Mouse (Mus musculus): ENCODE data around the gene Gdf1. TPM values are rescaled to one million over a fixed set of nuclear protein-coding genes. Genes with fewer than 3 reads are reported as not detected.

Gene Gdf1
- polyA plus RNA-seq, 1 experiment from 2014 or later, result 0.18 TPM

- WGBS (ENCODE audit: insufficient replicate concordance), result 91% methylated on average over 7 of the region's 7 CpGs
- Histone ChIP-seq H3K4me3 (ENCODE audit: low read depth, low read length) (no peak overlapping the region), H3K4me1 (ENCODE audit: control insufficient read depth, low read depth, low read length) (peaks cover 14% of the 10 kb centered on the region), H3K9me3 (replicated peaks; ENCODE audit: control insufficient read depth, low read length) (no peaks in the 10 kb centered on the region), H3K27ac (ENCODE audit: low read length) (no peak overlapping the region), H3K27me3 (ENCODE audit: control insufficient read depth, insufficient read depth, low read depth, low read length) (no peaks in the 10 kb centered on the region), H3K36me3 (ENCODE audit: control insufficient read depth, insufficient read depth) (peaks cover 87% of the 10 kb centered on the region), H3K9ac (ENCODE audit: low read depth, low read length) (no peak overlapping the region), H3K4me2 (ENCODE audit: low read depth, low read length) (no peak overlapping the region)
- no peak for ATAC-seq (ENCODE audit: low read depth)
Measured at GRCm38 (mm10) chr8:70340659-70341058, 11.0 kb downstream of the Gdf1 start.

DNA sequence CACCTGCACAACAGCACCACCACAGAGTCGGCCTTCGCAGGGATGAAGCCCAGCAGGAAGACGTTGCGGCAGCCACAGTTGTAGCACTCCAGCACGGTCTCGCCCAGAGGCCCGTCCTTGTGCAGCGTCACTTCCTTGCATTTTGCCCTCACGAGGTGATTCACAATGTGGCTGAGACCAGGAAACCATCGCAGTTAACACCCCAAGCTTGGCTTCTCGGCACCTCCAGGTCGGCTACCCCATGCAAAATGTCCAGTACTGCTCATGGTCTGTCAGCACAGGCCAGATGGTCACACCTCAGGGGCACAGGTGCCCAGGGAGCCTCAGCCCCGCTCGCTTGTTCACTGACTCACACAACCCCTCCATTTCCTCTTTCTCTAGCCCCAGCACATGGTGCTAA is 12.4 kb downstream of the Gdf1 start:
- no peak for ATAC-seq (ENCODE audit: low read depth)
- Histone ChIP-seq H3K4me2 (ENCODE audit: low read depth, low read length) (no peak overlapping the region), H3K9ac (ENCODE audit: low read depth, low read length) (no peak overlapping the region), H3K27ac (ENCODE audit: low read length) (no peak overlapping the region), H3K36me3 (ENCODE audit: control insufficient read depth, insufficient read depth) (peaks cover 78% of the 10 kb centered on the region), H3K9me3 (replicated peaks; ENCODE audit: control insufficient read depth, low read length) (no peaks in the 10 kb centered on the region), H3K4me1 (ENCODE audit: control insufficient read depth, low read depth, low read length) (peaks cover 24% of the 10 kb centered on the region), H3K4me3 (ENCODE audit: low read depth, low read length) (no peak overlapping the region), H3K27me3 (ENCODE audit: control insufficient read depth, insufficient read depth, low read depth, low read length) (no peaks in the 10 kb centered on the region)
- WGBS (ENCODE audit: insufficient replicate concordance), result 86% methylated on average over 14 of the region's 14 CpGs

DNA sequence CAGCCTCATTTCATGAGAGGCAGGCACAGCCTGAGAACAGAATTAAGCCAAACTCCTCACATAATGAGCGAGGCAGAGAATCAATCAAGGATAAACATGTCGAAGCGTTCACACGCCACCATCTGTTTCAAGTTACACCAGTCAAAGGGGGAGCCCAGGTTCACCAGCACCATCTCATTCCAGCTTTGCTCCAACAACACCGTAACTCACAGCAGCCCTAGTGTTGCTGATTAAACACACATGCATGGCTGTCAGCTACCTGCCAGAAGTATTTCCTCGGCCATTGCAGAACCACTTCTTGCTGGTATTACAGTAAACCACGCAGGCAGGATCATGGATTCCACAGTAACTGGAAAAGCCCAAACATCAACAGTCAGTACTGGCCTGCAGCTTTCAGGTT is 13.5 kb downstream of the Gdf1 start:
- no peak overlapping the region for H3K4me2 ChIP-seq (ENCODE audit: low read depth, low read length)
- H3K4me1 ChIP-seq (ENCODE audit: control insufficient read depth, low read depth, low read length), result peaks cover 28% of the 10 kb centered on the region
- H3K27ac ChIP-seq (ENCODE audit: low read length), result no peak overlapping the region
- H3K27me3 ChIP-seq (ENCODE audit: control insufficient read depth, insufficient read depth, low read depth, low read length), result no peaks in the 10 kb centered on the region
- H3K36me3 ChIP-seq (ENCODE audit: control insufficient read depth, insufficient read depth), result peaks cover 67% of the 10 kb centered on the region
- no peak overlapping the region for H3K9ac ChIP-seq (ENCODE audit: low read depth, low read length)
- H3K4me3 ChIP-seq (ENCODE audit: low read depth, low read length), result no peak overlapping the region
- ATAC-seq (ENCODE audit: low read depth), result no peak
- no peaks in the 10 kb centered on the region for H3K9me3 ChIP-seq (replicated peaks; ENCODE audit: control insufficient read depth, low read length)
- WGBS (ENCODE audit: insufficient replicate concordance), result 91% methylated on average over 7 of the region's 7 CpGs

DNA sequence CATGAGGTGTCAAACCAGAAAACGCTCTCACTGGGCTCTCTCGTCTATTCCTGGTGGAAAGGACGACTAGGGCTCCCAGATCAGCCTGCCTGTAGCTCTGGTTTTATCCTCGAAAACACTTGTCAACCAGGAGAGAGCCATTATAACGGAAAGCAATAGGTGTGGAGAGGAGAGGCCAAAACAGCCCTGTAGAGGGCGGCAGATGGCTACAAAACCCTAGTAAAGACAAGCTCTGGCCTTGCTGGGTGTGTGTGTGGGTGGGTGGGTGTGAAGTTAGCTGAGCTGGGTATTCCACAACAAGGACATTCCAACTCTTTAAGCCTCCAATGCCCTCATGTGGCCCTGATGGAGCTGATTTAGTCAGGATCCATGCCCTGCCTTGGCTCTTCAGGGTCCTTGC is 14.1 kb downstream of the Gdf1 start:
- Histone ChIP-seq H3K9me3 (replicated peaks; ENCODE audit: control insufficient read depth, low read length) (no peaks in the 10 kb centered on the region), H3K9ac (ENCODE audit: low read depth, low read length) (no peak overlapping the region), H3K27ac (ENCODE audit: low read length) (no peak overlapping the region), H3K4me2 (ENCODE audit: low read depth, low read length) (no peak overlapping the region), H3K36me3 (ENCODE audit: control insufficient read depth, insufficient read depth) (peaks cover 61% of the 10 kb centered on the region), H3K4me3 (ENCODE audit: low read depth, low read length) (no peak overlapping the region), H3K4me1 (ENCODE audit: control insufficient read depth, low read depth, low read length) (peaks cover 35% of the 10 kb centered on the region), H3K27me3 (ENCODE audit: control insufficient read depth, insufficient read depth, low read depth, low read length) (no peaks in the 10 kb centered on the region)
- 61% methylated on average over 6 of the region's 6 CpGs for WGBS (ENCODE audit: insufficient replicate concordance)
- 0 out of 2 replicates have a peak, but pooled peaks have one; percentile 23 for ATAC-seq (ENCODE audit: low read depth)

DNA sequence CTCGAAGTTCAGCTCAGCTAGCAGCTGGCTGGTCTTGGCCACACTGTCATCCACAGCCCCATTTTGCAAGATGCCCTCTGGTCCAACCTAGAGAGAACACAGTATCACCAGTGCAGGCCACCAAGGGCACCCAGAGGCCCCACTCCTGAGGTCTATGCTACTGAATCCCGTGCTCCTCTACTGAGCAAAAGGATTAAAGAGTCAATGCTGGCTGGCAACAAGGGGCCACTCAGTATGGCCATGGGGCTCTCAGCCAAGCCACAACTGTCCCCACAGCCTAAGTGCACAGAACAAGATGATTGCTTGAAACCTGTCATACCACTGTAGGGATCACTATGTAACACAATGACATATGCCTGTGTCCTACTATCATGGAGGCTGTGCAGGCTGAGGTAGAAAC is 14.7 kb downstream of the Gdf1 start:
- Histone ChIP-seq H3K9me3 (replicated peaks; ENCODE audit: control insufficient read depth, low read length) (no peaks in the 10 kb centered on the region), H3K27ac (ENCODE audit: low read length) (0 out of 2 replicates have a peak overlapping the region, but pooled peaks have one; percentile 2), H3K27me3 (ENCODE audit: control insufficient read depth, insufficient read depth, low read depth, low read length) (no peaks in the 10 kb centered on the region), H3K36me3 (ENCODE audit: control insufficient read depth, insufficient read depth) (peaks cover 60% of the 10 kb centered on the region), H3K9ac (ENCODE audit: low read depth, low read length) (no peak overlapping the region), H3K4me2 (ENCODE audit: low read depth, low read length) (no peak overlapping the region), H3K4me1 (ENCODE audit: control insufficient read depth, low read depth, low read length) (peaks cover 41% of the 10 kb centered on the region), H3K4me3 (ENCODE audit: low read depth, low read length) (no peak overlapping the region)
- ATAC-seq (ENCODE audit: low read depth), result no peak
- 87% methylated on average over 2 of the region's 2 CpGs for WGBS (ENCODE audit: insufficient replicate concordance)

GRCm38 (mm10) chr8:70347443-70347842 is 17.8 kb downstream of the Gdf1 start:
- H3K9me3 ChIP-seq (replicated peaks; ENCODE audit: control insufficient read depth, low read length), result no peaks in the 10 kb centered on the region
- H3K4me2 ChIP-seq (ENCODE audit: low read depth, low read length), result no peak overlapping the region
- ATAC-seq (ENCODE audit: low read depth), result no peak
- H3K4me3 ChIP-seq (ENCODE audit: low read depth, low read length), result no peak overlapping the region
- H3K27me3 ChIP-seq (ENCODE audit: control insufficient read depth, insufficient read depth, low read depth, low read length), result no peaks in the 10 kb centered on the region
- peaks cover 68% of the 10 kb centered on the region for H3K4me1 ChIP-seq (ENCODE audit: control insufficient read depth, low read depth, low read length)
- H3K27ac ChIP-seq (ENCODE audit: low read length), result no peak overlapping the region
- no peak overlapping the region for H3K9ac ChIP-seq (ENCODE audit: low read depth, low read length)
- peaks cover 35% of the 10 kb centered on the region for H3K36me3 ChIP-seq (ENCODE audit: control insufficient read depth, insufficient read depth)
- WGBS (ENCODE audit: insufficient replicate concordance), result 75% methylated on average over 4 of the region's 4 CpGs

DNA sequence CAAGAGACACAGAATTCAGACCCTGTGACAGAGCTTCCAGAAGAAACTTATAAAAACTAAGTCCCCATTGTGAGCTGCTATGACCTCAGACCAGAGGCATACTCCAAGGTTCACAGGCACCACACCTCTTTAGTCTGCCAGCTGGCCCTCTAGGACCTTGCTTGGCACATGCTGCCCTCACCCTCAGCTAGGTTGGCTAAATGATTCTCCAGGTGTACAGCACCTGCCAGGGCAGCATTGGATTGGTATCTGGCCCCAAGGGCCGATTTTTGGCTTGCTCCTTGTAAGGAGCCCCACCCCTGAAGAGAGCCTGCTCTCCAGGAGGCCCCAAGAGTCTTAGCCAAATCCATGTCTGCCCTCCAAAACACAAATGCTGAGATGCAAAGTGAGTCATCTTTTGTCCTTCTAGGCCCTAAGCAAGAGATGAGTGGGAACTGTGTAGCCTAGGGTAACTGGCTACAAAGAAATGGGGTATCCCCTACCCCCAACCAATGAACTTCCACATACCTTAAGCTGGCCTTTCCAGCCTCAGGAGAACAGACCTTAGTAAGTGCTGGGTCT is 18.3 kb downstream of the Gdf1 start:
- H3K9ac ChIP-seq (ENCODE audit: low read depth, low read length), result no peak overlapping the region

GRCm38 (mm10) chr8:70351035-70351999 is 21.7 kb downstream of the Gdf1 start:
- Histone ChIP-seq H3K4me2 (ENCODE audit: low read depth, low read length) (peak overlapping the region; percentile 97), H3K36me3 (ENCODE audit: control insufficient read depth, insufficient read depth) (peaks cover 15% of the 10 kb centered on the region), H3K27me3 (ENCODE audit: control insufficient read depth, insufficient read depth, low read depth, low read length) (no peaks in the 10 kb centered on the region), H3K9ac (ENCODE audit: low read depth, low read length) (peak overlapping the region; percentile 99), H3K4me1 (ENCODE audit: control insufficient read depth, low read depth, low read length) (peaks cover 73% of the 10 kb centered on the region), H3K4me3 (ENCODE audit: low read depth, low read length) (peak overlapping the region; percentile 96), H3K9me3 (replicated peaks; ENCODE audit: control insufficient read depth, low read length) (no peaks in the 10 kb centered on the region), H3K27ac (ENCODE audit: low read length) (peak overlapping the region; percentile 96)
- 29% methylated on average over 15 of the region's 15 CpGs for WGBS (ENCODE audit: insufficient replicate concordance)
- no peak for ATAC-seq (ENCODE audit: low read depth)

More for the DNA sequence above, 18.3 kb downstream of the Gdf1 start:
- WGBS (ENCODE audit: insufficient replicate concordance), result 67% methylated on average over 1 of the region's 1 CpGs
- Histone ChIP-seq H3K9me3 (replicated peaks; ENCODE audit: control insufficient read depth, low read length) (no peaks in the 10 kb centered on the region), H3K4me3 (ENCODE audit: low read depth, low read length) (no peak overlapping the region), H3K4me2 (ENCODE audit: low read depth, low read length) (no peak overlapping the region), H3K27me3 (ENCODE audit: control insufficient read depth, insufficient read depth, low read depth, low read length) (no peaks in the 10 kb centered on the region), H3K4me1 (ENCODE audit: control insufficient read depth, low read depth, low read length) (peaks cover 68% of the 10 kb centered on the region), H3K36me3 (ENCODE audit: control insufficient read depth, insufficient read depth) (peaks cover 30% of the 10 kb centered on the region), H3K27ac (ENCODE audit: low read length) (no peak overlapping the region)
- no peak for ATAC-seq (ENCODE audit: low read depth)

GRCm38 (mm10) chr8:70352000-70352384 is 22.4 kb downstream of the Gdf1 start:
- H3K9me3 ChIP-seq (replicated peaks; ENCODE audit: control insufficient read depth, low read length), result no peaks in the 10 kb centered on the region
- H3K27ac ChIP-seq (ENCODE audit: low read length), result peak overlapping the region; percentile 96
- ATAC-seq (ENCODE audit: low read depth), result no peak
- H3K4me1 ChIP-seq (ENCODE audit: control insufficient read depth, low read depth, low read length), result peaks cover 77% of the 10 kb centered on the region
- peak overlapping the region; percentile 99 for H3K9ac ChIP-seq (ENCODE audit: low read depth, low read length)
- 5% methylated on average over 3 of the region's 3 CpGs for WGBS (ENCODE audit: insufficient replicate concordance)
- H3K4me3 ChIP-seq (ENCODE audit: low read depth, low read length), result peak overlapping the region; percentile 96
- H3K36me3 ChIP-seq (ENCODE audit: control insufficient read depth, insufficient read depth), result peaks cover 11% of the 10 kb centered on the region
- H3K4me2 ChIP-seq (ENCODE audit: low read depth, low read length), result peak overlapping the region; percentile 97
- H3K27me3 ChIP-seq (ENCODE audit: control insufficient read depth, insufficient read depth, low read depth, low read length), result no peaks in the 10 kb centered on the region

Measured in liver, embryonic 16.5 days (tissue).